Mouse (Mus musculus) forebrain, postnatal 0 days (tissue): ENCODE results near the gene Fabp3. TPM values are rescaled to one million over a fixed set of nuclear protein-coding genes. Genes with fewer than 3 reads are reported as not detected.

Source experiments
- ATAC-seq: fragments of 200-750 bp; cut with Nextera tagmentation; 2 replicates; pipeline ENCODE4 v1.8.0; 2017; ENCODE audit warnings: mild to moderate bottlenecking, moderate library complexity
- DNase-seq: peaks from one replicate; pipeline ENCODE4 v3.0.0-alpha.2; 2015
- H3K27ac ChIP-seq: fragments of 300-500 bp; sonication (generic); 2 replicates; pipeline ENCODE4 v1.5.1; 2014; ENCODE audit warnings: low read depth, mild to moderate bottlenecking, antibody characterized with exemption, low read length, moderate library complexity, mixed read lengths
- H3K27me3 ChIP-seq: fragments of 300-500 bp; sonication (generic); 2 replicates; pipeline ENCODE4 v1.6.1; 2014; ENCODE audit warnings: mild to moderate bottlenecking, low read length, mixed read lengths; ENCODE audit not compliant: insufficient read depth
- H3K36me3 ChIP-seq: fragments of 300-500 bp; sonication (generic); 2 replicates; pipeline ENCODE4 v1.6.1; 2014; ENCODE audit warnings: mild to moderate bottlenecking, moderate library complexity; ENCODE audit not compliant: insufficient read depth
- H3K4me1 ChIP-seq: fragments of 300-500 bp; sonication (generic); 2 replicates; pipeline ENCODE4 v1.6.1; 2014; ENCODE audit warnings: antibody characterized with exemption; ENCODE audit not compliant: insufficient read depth
- H3K4me2 ChIP-seq: fragments of 300-500 bp; sonication (generic); 2 replicates; pipeline ENCODE4 v1.6.1; 2014; ENCODE audit warnings: low read depth, mild to moderate bottlenecking, moderate library complexity
- H3K4me3 ChIP-seq: fragments of 300-500 bp; sonication (generic); 2 replicates; pipeline ENCODE4 v1.5.1; 2014; ENCODE audit warnings: low read depth, low read length, mixed read lengths
- H3K9ac ChIP-seq: fragments of 300-500 bp; sonication (generic); 2 replicates; pipeline ENCODE4 v1.6.1; 2014; ENCODE audit warnings: mild to moderate bottlenecking
- H3K9me3 ChIP-seq: fragments of 300-500 bp; sonication (generic); 2 replicates; pipeline ENCODE4 v1.6.1; 2016; ENCODE audit warnings: low read length
- CTCF ChIP-seq: sonication (generic); IDR thresholded peaks from 2 replicates; pipeline ENCODE4 v1.5.1; 2016; ENCODE audit warnings: antibody characterized with exemption, control low read depth, low read depth
- WGBS: fragments of 180-500 bp; shearing (Covaris S2); extraction: QIAGEN DNeasy Blood & Tissue Kit; methylation state at CpG from one replicate; pipeline ENCODE4 v1.1.7; 2014; 5-methylcytosine and 5-hydroxymethylcytosine counted together
- polyA plus RNA-seq: library from polyadenylated mRNA; unstranded; fragments of >200 nt; fragmentation: Nextera tagmentation; extraction: Ambion mirVana; gene quantifications from 2 replicates; pipeline ENCODE4 v1.2.1, GENCODE M21; 2015
- total RNA-seq: library from RNA; depleted of rRNA; stranded (reverse); fragments of >200 nt; gene quantifications from 2 replicates; pipeline ENCODE4 v1.2.3, GENCODE M21; 2014; rRNA removed

The Fabp3 gene
- total RNA-seq (129 and 201 TPM in 2 replicates), polyA plus RNA-seq (318 and 358 TPM in 2 replicates)

DNA sequence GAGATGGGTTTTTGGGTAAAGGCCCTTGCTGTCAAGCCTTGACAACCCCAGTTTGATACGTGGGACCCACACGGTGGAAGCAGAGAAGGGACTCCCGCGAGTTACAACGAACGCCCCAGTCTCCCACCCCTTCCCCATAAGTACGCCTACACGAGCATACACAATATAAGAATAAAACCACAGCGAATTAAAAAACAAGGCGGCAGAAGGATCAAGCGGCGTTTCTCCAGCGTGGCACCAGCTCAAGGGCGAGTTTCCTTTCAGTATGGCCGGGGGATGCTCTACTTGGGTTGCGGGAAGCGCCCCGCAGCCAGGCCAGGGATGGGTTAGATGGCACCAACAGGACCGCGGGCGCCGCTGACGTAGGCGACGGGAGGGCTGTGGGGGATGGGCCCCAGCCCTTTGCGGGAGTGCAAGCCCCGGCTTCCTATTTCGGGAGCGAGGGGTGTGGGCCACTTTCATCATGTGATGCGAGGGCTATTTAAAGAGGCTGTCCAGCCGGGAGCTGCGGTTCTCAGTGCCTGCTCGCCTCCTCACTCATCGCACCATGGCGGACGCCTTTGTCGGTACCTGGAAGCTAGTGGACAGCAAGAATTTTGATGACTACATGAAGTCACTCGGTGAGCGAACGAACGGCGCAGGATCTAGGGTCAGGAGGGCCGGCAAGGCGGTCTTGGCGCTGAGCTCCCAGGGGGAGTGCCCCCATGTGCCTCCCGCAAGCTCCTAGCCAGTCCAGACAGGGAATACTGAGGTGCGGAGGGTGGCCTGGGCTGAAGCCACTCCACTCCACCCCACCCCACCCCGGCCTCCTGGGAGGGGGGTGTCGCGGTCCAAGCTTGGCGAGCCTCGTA is at the start of gene Fabp3, which contains the start of gene Gm10570:
Fabp3 (plus strand) TSS at position 365 of the 851 bp plus-strand sequence.
Gm10570 (minus strand) TSS at position 444 of the 851 bp plus-strand sequence.
- H3K9me3 ChIP-seq: no peaks in the 10 kb centered on the region
- H3K27me3 ChIP-seq: no peaks in the 10 kb centered on the region
- H3K4me3 ChIP-seq: peak within 1 kb of the TSS; percentile 57
- ATAC-seq (peak; percentile 88), DNase-seq (peak; percentile 86)
- under 1% methylated on average over 52 of the region's 52 CpGs for WGBS
- no peaks in the 10 kb centered on the region for H3K4me1 ChIP-seq
- TF ChIP-seq CTCF: no peak
- peak within 1 kb of the TSS; percentile 73 for H3K27ac ChIP-seq
- peak within 1 kb of the TSS; percentile 93 for H3K4me2 ChIP-seq
- H3K9ac ChIP-seq: peak within 1 kb of the TSS; percentile 82
- H3K36me3 ChIP-seq: peaks cover 11% of the 10 kb centered on the region

DNA sequence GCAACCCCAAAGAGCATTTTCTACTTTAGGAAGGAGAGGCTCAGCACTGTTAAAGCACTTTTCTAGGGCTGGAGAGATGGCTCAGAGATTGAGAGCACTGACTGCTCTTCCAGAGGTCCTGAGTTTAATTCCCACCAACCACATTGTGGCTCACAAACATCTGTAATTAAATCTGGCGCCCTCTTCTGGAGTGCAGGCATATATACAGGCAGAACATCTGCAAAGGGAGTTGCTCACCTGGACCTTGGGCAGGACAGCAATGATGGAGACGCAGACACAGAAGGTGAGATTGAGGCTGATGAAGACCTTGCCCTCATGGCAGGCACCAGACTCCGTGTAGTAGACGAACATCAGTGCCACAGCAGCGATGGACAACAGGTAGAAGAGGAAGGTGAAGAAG is 48.0 kb upstream of the Fabp3 start:
- no peak for ATAC-seq
- H3K9ac ChIP-seq: no peak overlapping the region
- peaks cover 60% of the 10 kb centered on the region for H3K36me3 ChIP-seq
- no peak overlapping the region for H3K4me3 ChIP-seq
- peak; percentile 52 for TF ChIP-seq CTCF
- H3K9me3 ChIP-seq: no peaks in the 10 kb centered on the region
- no peak for DNase-seq
- H3K4me2 ChIP-seq: no peak overlapping the region
- H3K4me1 ChIP-seq: no peaks in the 10 kb centered on the region
- H3K27me3 ChIP-seq: no peaks in the 10 kb centered on the region
- WGBS: 33% methylated on average over 5 of the region's 5 CpGs
- H3K27ac ChIP-seq: no peak overlapping the region

DNA sequence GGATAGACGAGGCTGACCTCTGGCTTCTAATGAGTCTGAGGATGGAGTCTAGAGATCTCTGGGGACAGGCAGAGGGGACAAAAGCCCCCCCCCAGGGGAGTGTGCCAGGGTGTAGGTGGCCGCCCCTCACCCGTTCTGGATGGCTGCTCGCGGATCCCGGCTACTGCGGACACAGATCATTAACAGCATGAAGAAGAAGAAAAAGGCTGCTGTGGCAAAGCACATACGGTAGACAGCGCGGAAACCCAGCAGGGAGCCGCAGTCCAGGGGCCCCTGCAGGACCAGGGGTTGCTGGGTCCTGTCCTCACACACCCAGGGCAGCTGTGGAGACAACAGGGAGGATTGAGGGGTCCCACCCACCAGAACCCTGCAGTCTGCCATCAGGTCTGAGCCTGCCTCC is 44.3 kb upstream of the Fabp3 start:
- Histone ChIP-seq H3K27ac (no peak overlapping the region), H3K27me3 (no peaks in the 10 kb centered on the region), H3K9me3 (no peaks in the 10 kb centered on the region), H3K36me3 (peaks cover 32% of the 10 kb centered on the region), H3K4me3 (no peak overlapping the region), H3K4me2 (no peak overlapping the region), H3K9ac (no peak overlapping the region; the same call in 1 of the 2 replicates), H3K4me1 (no peaks in the 10 kb centered on the region)
- no peak for TF ChIP-seq CTCF
- ATAC-seq (no peak), DNase-seq (no peak)
- 37% methylated on average over 11 of the region's 11 CpGs for WGBS

DNA sequence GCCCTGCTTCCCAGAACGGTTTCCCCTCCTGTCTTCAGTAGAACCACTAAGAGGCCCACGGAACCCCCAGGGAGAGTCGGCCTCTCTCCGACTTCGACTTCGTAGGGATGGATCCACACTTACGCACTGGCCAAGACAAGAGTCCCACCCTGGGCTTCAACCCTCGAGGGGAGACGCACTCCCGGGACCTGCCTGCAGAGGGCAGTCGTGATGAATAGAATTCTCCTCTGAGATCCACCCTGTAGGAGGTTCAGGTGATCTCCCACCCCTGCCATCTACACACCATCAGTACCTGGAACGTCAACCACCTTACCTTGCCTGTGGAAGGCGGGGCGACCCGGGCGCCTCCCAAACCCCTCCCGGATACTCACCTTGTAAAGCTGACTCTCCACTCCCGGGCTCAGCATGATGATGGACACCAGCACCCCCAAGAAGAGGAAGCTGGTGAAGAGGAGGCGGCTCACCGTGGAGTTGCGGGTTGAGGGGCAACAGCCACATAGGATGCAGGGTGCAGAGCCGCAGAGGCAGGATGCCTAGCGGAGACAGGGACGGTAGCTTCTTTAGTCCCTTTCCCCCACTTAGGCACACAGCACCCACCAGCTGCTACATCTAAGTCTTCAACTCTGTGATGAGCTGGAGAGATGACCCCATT is 43.6 kb upstream of the Fabp3 start:
- peaks cover 25% of the 10 kb centered on the region for H3K36me3 ChIP-seq
- peak; percentile 74 for ATAC-seq
- H3K9ac ChIP-seq: no peak overlapping the region; the same call in 1 of the 2 replicates
- H3K4me3 ChIP-seq: no peak overlapping the region
- H3K9me3 ChIP-seq: no peaks in the 10 kb centered on the region
- H3K4me1 ChIP-seq: no peaks in the 10 kb centered on the region
- WGBS: 28% methylated on average over 24 of the region's 24 CpGs
- TF ChIP-seq CTCF: peak; percentile 73
- peak; percentile 72 for DNase-seq
- H3K4me2 ChIP-seq: peak overlapping the region; percentile 15; the same call in 1 of the 2 replicates
- no peak overlapping the region for H3K27ac ChIP-seq
- no peaks in the 10 kb centered on the region for H3K27me3 ChIP-seq

DNA sequence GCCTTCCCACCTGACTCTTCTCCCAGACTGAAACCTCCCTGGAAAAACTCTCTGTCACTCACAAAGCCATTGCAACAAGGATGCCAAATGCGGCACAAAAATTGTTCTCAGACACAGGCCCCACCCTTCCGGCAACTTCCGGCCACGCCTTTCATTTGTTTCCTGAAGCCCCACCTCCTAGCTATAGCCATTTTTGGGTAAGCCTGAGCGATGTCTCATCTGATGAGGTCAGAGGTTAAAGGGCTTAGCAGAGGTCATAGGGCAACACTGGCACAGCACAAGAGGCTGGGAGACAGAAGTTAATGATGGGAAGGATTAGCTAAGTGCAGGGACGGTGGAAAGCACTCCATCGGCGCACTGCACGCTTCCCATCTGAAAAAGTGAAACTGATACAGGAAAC is 41.8 kb upstream of the Fabp3 start:
- Histone ChIP-seq H3K4me1 (0 out of 2 replicates have a peak, but pooled peaks cover under 1% of the 10 kb centered on the region), H3K36me3 (peaks cover 13% of the 10 kb centered on the region), H3K4me2 (no peak overlapping the region), H3K27ac (no peak overlapping the region), H3K4me3 (no peak overlapping the region), H3K9ac (no peak overlapping the region), H3K27me3 (no peaks in the 10 kb centered on the region), H3K9me3 (no peaks in the 10 kb centered on the region)
- ATAC-seq: no peak
- whole genome bisulfite sequencing: 48% methylated on average over 9 of the region's 9 CpGs
- DNase-seq: no peak
- TF ChIP-seq CTCF: no peak

DNA sequence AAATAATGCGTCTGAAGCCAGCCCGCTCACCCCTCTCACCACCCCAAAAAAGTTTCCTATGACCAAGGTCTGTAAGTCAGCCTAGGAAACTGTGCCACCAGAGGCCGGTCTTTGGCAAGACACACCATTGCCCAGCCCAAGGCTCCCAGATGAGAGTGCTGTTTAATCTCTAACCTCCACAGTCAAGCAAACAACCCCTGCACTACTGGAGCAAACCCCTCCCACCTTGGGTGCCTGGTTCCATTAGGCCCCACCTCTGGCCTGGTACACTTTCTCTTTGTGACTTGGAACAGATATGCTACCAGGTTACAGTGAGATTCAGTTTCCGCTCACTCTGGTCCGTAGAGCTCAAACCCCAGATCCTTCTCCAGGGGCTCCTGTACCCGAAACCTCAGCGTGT is 41.3 kb upstream of the Fabp3 start:
- TF ChIP-seq CTCF: no peak
- H3K4me1 ChIP-seq: 0 out of 2 replicates have a peak, but pooled peaks cover 2% of the 10 kb centered on the region
- no peak overlapping the region for H3K9ac ChIP-seq
- no peaks in the 10 kb centered on the region for H3K9me3 ChIP-seq
- ATAC-seq (no peak), DNase-seq (no peak)
- no peak overlapping the region for H3K4me3 ChIP-seq
- WGBS: 77% methylated on average over 7 of the region's 7 CpGs
- H3K4me2 ChIP-seq: no peak overlapping the region
- peaks cover 13% of the 10 kb centered on the region for H3K36me3 ChIP-seq
- H3K27ac ChIP-seq: no peak overlapping the region
- no peaks in the 10 kb centered on the region for H3K27me3 ChIP-seq

DNA sequence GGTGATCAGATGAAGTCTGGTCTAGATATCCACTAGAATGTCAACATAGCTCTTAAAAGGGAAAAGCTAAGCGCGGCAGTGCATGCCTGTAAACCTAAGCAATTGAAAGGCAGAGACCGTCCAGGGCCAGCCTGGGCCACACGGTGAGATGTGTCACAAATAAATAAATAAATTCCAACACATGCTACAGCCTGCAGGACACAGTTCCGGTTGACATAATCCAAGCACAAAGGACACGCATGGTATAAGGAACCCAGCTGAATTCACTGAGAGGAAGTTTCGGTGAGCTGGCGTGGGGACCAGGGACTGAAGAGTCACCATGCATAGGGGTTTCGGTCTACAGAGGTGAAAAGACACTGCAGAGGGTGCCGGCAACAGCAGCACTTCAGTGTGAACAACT is 39.7 kb upstream of the Fabp3 start:
- no peak for TF ChIP-seq CTCF
- Histone ChIP-seq H3K9me3 (no peaks in the 10 kb centered on the region), H3K4me1 (0 out of 2 replicates have a peak, but pooled peaks cover 15% of the 10 kb centered on the region), H3K27ac (no peak overlapping the region), H3K9ac (no peak overlapping the region), H3K36me3 (peaks cover 4% of the 10 kb centered on the region; the same call in 1 of the 2 replicates), H3K4me2 (no peak overlapping the region), H3K27me3 (no peaks in the 10 kb centered on the region), H3K4me3 (no peak overlapping the region)
- ATAC-seq: no peak
- 88% methylated on average over 10 of the region's 10 CpGs for WGBS
- no peak for DNase-seq
